Mouse (Mus musculus) thymus, adult 2 months (tissue): Measurements from ENCODE around the gene Arfgap3.

ENCODE experiments used
- CTCF ChIP-seq: fragments of 200-500 bp; IDR thresholded peaks from 2 replicates; pipeline ENCODE4 v1.5.1; 2012; ENCODE audit warnings: mild to moderate bottlenecking, control low read depth, low read length, moderate library complexity, borderline replicate concordance; ENCODE audit not compliant: control insufficient read depth, poor library complexity, insufficient read depth; ENCODE audit errors: extremely low read depth
- POLR2A ChIP-seq: fragments of 200-500 bp; IDR thresholded peaks from 2 replicates; pipeline ENCODE4 v1.6.1; 2012; ENCODE audit warnings: mild to moderate bottlenecking, low read length, control low read depth, moderate library complexity; ENCODE audit not compliant: control insufficient read depth, poor library complexity, insufficient read depth; ENCODE audit errors: extremely low read depth

DNA sequence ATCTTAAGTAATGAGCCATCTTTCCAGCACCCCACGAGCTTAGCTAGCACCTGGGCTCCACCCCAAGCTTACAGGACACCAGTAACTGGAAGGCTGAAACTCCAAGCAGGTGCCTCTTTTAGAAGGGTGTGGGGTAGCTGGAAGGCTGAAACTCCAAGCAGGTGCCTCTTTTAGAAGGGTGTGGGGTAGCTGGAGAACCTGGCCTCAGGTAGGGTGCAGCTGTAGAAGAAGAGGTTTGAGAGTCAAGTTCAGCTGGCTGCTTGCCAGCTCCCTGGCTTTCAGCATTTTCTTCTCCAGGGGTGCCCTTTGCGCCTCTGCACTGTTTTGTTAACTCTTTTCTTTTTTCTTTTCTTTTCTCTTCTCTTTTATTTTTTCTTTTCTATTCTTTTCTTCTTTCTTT lies 18.2 kb upstream of the Arfgap3 start:
- TF ChIP-seq CTCF: no peak
- TF ChIP-seq POLR2A: no peak
